ENCODE assay signal across 19 mouse cellular contexts in genomic region chr10:69944845-69945244, GRCm38 (mm10).
DNase-seq lines count a peak whose midpoint lies in the region; ATAC-seq lines count a peak whose summit lies in the region.
"Had no signal": no experiment of that assay in that cellular context is flagged by ENCODE, and none has a peak within 500 bp of the region (broad histone marks: within the 10 kb centered on the region; RNA-seq: fewer than 3 reads in every experiment).

No protein-coding gene starts in this region.

- ATAC-seq in neural tube, embryonic 15.5 days (ENCODE audit: low FRiP score): no peak
- peak; percentile 56; the same call in 1 of the 2 replicates for ATAC-seq in heart, embryonic 16.5 days (replicated peaks; ENCODE audit: extremely low read depth, insufficient read depth, low FRiP score)
- peak; percentile 67; the same call in 1 of the 2 replicates for ATAC-seq in stomach, embryonic 16.5 days (ENCODE audit: insufficient read depth, low FRiP score)
- ATAC-seq: CD4-positive, CD25-positive, alpha-beta regulatory T cell, adult 4 months; forebrain, embryonic 14.5 days had no signal

- H3K4me2 ChIP-seq in neural tube, embryonic 15.5 days: no peak overlapping the region
- H3K4me2 ChIP-seq in heart, embryonic 16.5 days (ENCODE audit: low read depth, low read length): peak overlapping the region; percentile 33; the same call in 1 of the 2 replicates
- no peak overlapping the region for H3K4me2 ChIP-seq in stomach, embryonic 16.5 days (ENCODE audit: low read depth, low read length)
- H3K4me2 ChIP-seq: hindbrain, embryonic 12.5 days; kidney, embryonic 15.5 days; limb, embryonic 15.5 days had no signal

- no peak overlapping the region for H3K9ac ChIP-seq in neural tube, embryonic 15.5 days (replicated peaks)
- H3K9ac ChIP-seq in heart, embryonic 16.5 days (ENCODE audit: low read length): no peak overlapping the region
- H3K9ac ChIP-seq in stomach, embryonic 16.5 days (ENCODE audit: low read length): no peak overlapping the region
- H3K9ac ChIP-seq: hindbrain, embryonic 12.5 days; kidney, embryonic 15.5 days; limb, embryonic 15.5 days had no signal

- H3K27ac ChIP-seq in neural tube, embryonic 15.5 days (replicated peaks): 0 out of 2 replicates have a peak overlapping the region, but pooled peaks have one; percentile 10
- H3K27ac ChIP-seq in heart, embryonic 16.5 days (ENCODE audit: low read length): peak overlapping the region; percentile 54
- no peak overlapping the region; the same call in 1 of the 2 replicates for H3K27ac ChIP-seq in stomach, embryonic 16.5 days (ENCODE audit: low read length)
- H3K27ac ChIP-seq: hindbrain, embryonic 12.5 days; kidney, embryonic 15.5 days; limb, embryonic 15.5 days; macrophage had no signal

- no peaks in the 10 kb centered on the region for H3K36me3 ChIP-seq in neural tube, embryonic 15.5 days
- H3K36me3 ChIP-seq in heart, embryonic 16.5 days (ENCODE audit: control insufficient read depth, insufficient read depth): peaks cover 2% of the 10 kb centered on the region; the same call in 1 of the 2 replicates
- H3K36me3 ChIP-seq in stomach, embryonic 16.5 days (ENCODE audit: control insufficient read depth, insufficient read depth, low read length): no peaks in the 10 kb centered on the region
- H3K36me3 ChIP-seq: G1E; hindbrain, embryonic 12.5 days; limb, embryonic 15.5 days had no signal

- H3K4me1 ChIP-seq in neural tube, embryonic 15.5 days: peaks cover 33% of the 10 kb centered on the region
- H3K4me1 ChIP-seq in heart, embryonic 16.5 days (ENCODE audit: control insufficient read depth, insufficient read depth, low read length): peaks cover 15% of the 10 kb centered on the region
- no peaks in the 10 kb centered on the region for H3K4me1 ChIP-seq in stomach, embryonic 16.5 days (ENCODE audit: control insufficient read depth, insufficient read depth, low read length)
- H3K4me1 ChIP-seq: kidney, embryonic 15.5 days had no signal

- H3K9me3 ChIP-seq in neural tube, embryonic 15.5 days (replicated peaks): no peaks in the 10 kb centered on the region
- H3K9me3 ChIP-seq in heart, embryonic 16.5 days (replicated peaks; ENCODE audit: control insufficient read depth, low read length): no peaks in the 10 kb centered on the region
- H3K9me3 ChIP-seq in stomach, embryonic 16.5 days (replicated peaks; ENCODE audit: control insufficient read depth, low read length): no peaks in the 10 kb centered on the region
- H3K9me3 ChIP-seq: hindbrain, embryonic 12.5 days; kidney, embryonic 15.5 days; limb, embryonic 15.5 days had no signal

- H3K27me3 ChIP-seq in neural tube, embryonic 15.5 days (replicated peaks): no peaks in the 10 kb centered on the region
- H3K27me3 ChIP-seq in heart, embryonic 16.5 days (ENCODE audit: control insufficient read depth, insufficient read depth, low read length): no peaks in the 10 kb centered on the region
- H3K27me3 ChIP-seq in stomach, embryonic 16.5 days (ENCODE audit: control insufficient read depth, insufficient read depth, low read length): no peaks in the 10 kb centered on the region
- H3K27me3 ChIP-seq: hindbrain, embryonic 12.5 days; kidney, embryonic 15.5 days; limb, embryonic 15.5 days had no signal

- H3K4me3 ChIP-seq in neural tube, embryonic 15.5 days (replicated peaks): no peak overlapping the region
- H3K4me3 ChIP-seq in heart, embryonic 16.5 days (ENCODE audit: low read length): no peak overlapping the region
- H3K4me3 ChIP-seq in stomach, embryonic 16.5 days (replicated peaks; ENCODE audit: low read length): no peak overlapping the region
- H3K4me3 ChIP-seq: erythroblast, embryonic 14.5 days; hindbrain, embryonic 12.5 days; kidney, embryonic 15.5 days; limb, embryonic 15.5 days had no signal

- no peak for DNase-seq in neural tube, embryonic 10.5 days (ENCODE audit: extremely low spot score, low spot score)
- DNase-seq in heart, adult 9 months (ENCODE audit: low spot score in 2 of 2): peak; percentile 49 to 55
- no peak for DNase-seq in right cerebral cortex, postnatal 25 days
- no peak for DNase-seq in cerebellum, postnatal 25 days
- DNase-seq in layer of hippocampus, adult 9-10 months (ENCODE audit: low spot score): no peak
- DNase-seq: cerebellum, adult 11-12 months; midbrain, embryonic 14.5 days; thymus, postnatal 36 days had no signal

- WGBS in neural tube, embryonic 15.5 days: 79% methylated on average over 9 of the region's 9 CpGs
- 42% methylated on average over 9 of the region's 9 CpGs for WGBS in heart, embryonic 16.5 days
- 59% methylated on average over 9 of the region's 9 CpGs for WGBS in stomach, embryonic 16.5 days

Comparison
In these comparisons a context has a peak if more than half of its experiments do, and no peak if none do; other contexts are left out.
1. DNase-seq: peak in heart, adult 9 months (2 of 2); none in neural tube, embryonic 10.5 days (single experiment), right cerebral cortex, postnatal 25 days (single experiment), cerebellum, postnatal 25 days (0 of 2) and layer of hippocampus, adult 9-10 months (single experiment).